Mouse (Mus musculus): ENCODE results near the gene Col18a1.

Gene Col18a1

GRCm38 (mm10) chr10:77182804-77183331 lies 16.5 kb upstream of the Col18a1 start:
- no peak for DNase-seq (ENCODE audit: low spot score in 2 of 2)

GRCm38 (mm10) chr10:77180110-77180509 lies 13.8 kb upstream of the Col18a1 start:
- DNase-seq (ENCODE audit: low spot score in 2 of 2) = no peak

- no peak for DNase-seq (ENCODE audit: low spot score in 2 of 2)
Measured at GRCm38 (mm10) chr10:77178691-77179090, 12.3 kb upstream of the Col18a1 start.

- no peak for DNase-seq (ENCODE audit: low spot score in 2 of 2)
Measured at GRCm38 (mm10) chr10:77170400-77170799, 4.1 kb upstream of the Col18a1 start.

- DNase-seq (ENCODE audit: low spot score in 2 of 2) = no peak
Measured at GRCm38 (mm10) chr10:77165318-77165945, 916 bp downstream of the Col18a1 start.

GRCm38 (mm10) chr10:77164437-77165052 lies 1.8 kb downstream of the Col18a1 start:
- no peak for DNase-seq (ENCODE audit: low spot score in 2 of 2)

GRCm38 (mm10) chr10:77164041-77164436 lies 2.3 kb downstream of the Col18a1 start:
- no peak for DNase-seq (ENCODE audit: low spot score in 2 of 2)

GRCm38 (mm10) chr10:77163392-77163977 lies 2.9 kb downstream of the Col18a1 start:
- DNase-seq (ENCODE audit: low spot score in 2 of 2) = no peak

GRCm38 (mm10) chr10:77159573-77159972 lies 6.8 kb downstream of the Col18a1 start:
- DNase-seq (ENCODE audit: low spot score in 2 of 2) = no peak

GRCm38 (mm10) chr10:77158948-77159347 lies 7.4 kb downstream of the Col18a1 start:
- no peak for DNase-seq (ENCODE audit: low spot score in 2 of 2)

GRCm38 (mm10) chr10:77157245-77158019 lies 8.9 kb downstream of the Col18a1 start:
- DNase-seq (ENCODE audit: low spot score in 2 of 2) = no peak

- DNase-seq (ENCODE audit: low spot score in 2 of 2) = no peak
Measured at GRCm38 (mm10) chr10:77152178-77152621, 14.1 kb downstream of the Col18a1 start.

GRCm38 (mm10) chr10:77151551-77152002 lies 14.8 kb downstream of the Col18a1 start:
- no peak for DNase-seq (ENCODE audit: low spot score in 2 of 2)

GRCm38 (mm10) chr10:77150947-77151521 lies 15.3 kb downstream of the Col18a1 start:
- no peak for DNase-seq (ENCODE audit: low spot score in 2 of 2)

- DNase-seq (ENCODE audit: low spot score in 2 of 2) = no peak
Measured at GRCm38 (mm10) chr10:77150016-77150415, 16.3 kb downstream of the Col18a1 start.

- DNase-seq (ENCODE audit: low spot score in 2 of 2) = no peak
Measured at GRCm38 (mm10) chr10:77147545-77147944, 18.8 kb downstream of the Col18a1 start.

GRCm38 (mm10) chr10:77146901-77147463 lies 19.4 kb downstream of the Col18a1 start:
- DNase-seq (ENCODE audit: low spot score in 2 of 2) = no peak

GRCm38 (mm10) chr10:77145946-77146345 lies 20.4 kb downstream of the Col18a1 start:
- DNase-seq (ENCODE audit: low spot score in 2 of 2) = no peak

- DNase-seq (ENCODE audit: low spot score in 2 of 2) = no peak
Measured at GRCm38 (mm10) chr10:77144372-77144771, 22.0 kb downstream of the Col18a1 start.

- no peak for DNase-seq (ENCODE audit: low spot score in 2 of 2)
Measured at GRCm38 (mm10) chr10:77142328-77142727, 24.0 kb downstream of the Col18a1 start.

GRCm38 (mm10) chr10:77138304-77138703 lies 28.0 kb downstream of the Col18a1 start:
- no peak for DNase-seq (ENCODE audit: low spot score in 2 of 2)

Measured in right cerebral cortex, adult 2 months (tissue).